Mouse (Mus musculus) forebrain, embryonic 10.5 days (tissue): ENCODE measurements around the gene Casc3. TPM values are rescaled to one million over a fixed set of nuclear protein-coding genes. Genes with fewer than 3 reads are reported as not detected.

Experiments used
- DNase-seq: peaks from one replicate; pipeline ENCODE4 v3.0.0-alpha.2; 2017; ENCODE audit warnings: low spot score; ENCODE audit errors: extremely low spot score
- H3K27ac ChIP-seq: fragments of 300-500 bp; sonication (generic); 2 replicates; pipeline ENCODE4 v1.5.1; 2016; ENCODE audit warnings: mild to moderate bottlenecking
- H3K27me3 ChIP-seq: fragments of 300-500 bp; sonication (generic); 2 replicates; pipeline ENCODE4 v1.6.1; 2016; ENCODE audit warnings: mild to moderate bottlenecking; ENCODE audit not compliant: poor library complexity, severe bottlenecking
- H3K36me3 ChIP-seq: fragments of 300-500 bp; sonication (generic); replicated peaks from 2 replicates; pipeline ENCODE4 v1.6.1; 2016; ENCODE audit warnings: mild to moderate bottlenecking, moderate library complexity
- H3K4me1 ChIP-seq: fragments of 300-500 bp; sonication (generic); 2 replicates; pipeline ENCODE4 v1.6.1; 2016
- H3K4me3 ChIP-seq: fragments of 300-500 bp; sonication (generic); 2 replicates; pipeline ENCODE4 v1.5.1; 2016; ENCODE audit warnings: mild to moderate bottlenecking, moderate library complexity
- H3K9me3 ChIP-seq: fragments of 300-500 bp; sonication (generic); 2 replicates; pipeline ENCODE4 v1.6.1; 2016; ENCODE audit warnings: mild to moderate bottlenecking, moderate library complexity
- WGBS: fragments of 180-500 bp; shearing (Covaris S2); methylation state at CpG from one replicate; pipeline ENCODE4 v1.1.7; 2016; 5-methylcytosine and 5-hydroxymethylcytosine counted together
- polyA plus RNA-seq: library from polyadenylated mRNA; unstranded; fragments of >200 nt; fragmentation: Nextera tagmentation; extraction: Ambion mirVana; gene quantifications from 2 replicates; pipeline ENCODE4 v1.2.1, GENCODE M21; 2016

Gene Casc3
- polyA plus RNA-seq, 1 experiment from 2014 or later = 45.7 TPM

- no peak for DNase-seq
- H3K4me3 ChIP-seq = peak overlapping the region; percentile 11; the same call in 1 of the 2 replicates
- peak overlapping the region; percentile 59 for H3K27ac ChIP-seq
- H3K9me3 ChIP-seq = no peaks in the 10 kb centered on the region
- H3K27me3 ChIP-seq = peaks cover 26% of the 10 kb centered on the region
- H3K4me1 ChIP-seq = peaks cover 31% of the 10 kb centered on the region
- H3K36me3 ChIP-seq = no peaks in the 10 kb centered on the region
- WGBS = 70% methylated on average over 26 of the region's 26 CpGs
Measured at GRCm38 (mm10) chr11:98850100-98851093, 45.7 kb downstream of the Casc3 start.

- Histone ChIP-seq H3K27me3 (peaks cover 24% of the 10 kb centered on the region), H3K27ac (no peak overlapping the region), H3K4me1 (peaks cover 30% of the 10 kb centered on the region), H3K36me3 (no peaks in the 10 kb centered on the region), H3K4me3 (no peak overlapping the region), H3K9me3 (no peaks in the 10 kb centered on the region)
- no peak for DNase-seq
- 94% methylated on average over 8 of the region's 8 CpGs for WGBS
Measured at GRCm38 (mm10) chr11:98854116-98854515, 49.4 kb downstream of the Casc3 start.

- no peaks in the 10 kb centered on the region for H3K36me3 ChIP-seq
- 94% methylated on average over 2 of the region's 2 CpGs for WGBS
- H3K4me3 ChIP-seq = no peak overlapping the region
- H3K27me3 ChIP-seq = peaks cover 18% of the 10 kb centered on the region
- peaks cover 24% of the 10 kb centered on the region for H3K4me1 ChIP-seq
- DNase-seq = no peak
- H3K27ac ChIP-seq = no peak overlapping the region
- H3K9me3 ChIP-seq = no peaks in the 10 kb centered on the region
Measured at GRCm38 (mm10) chr11:98854659-98855058, 50.0 kb downstream of the Casc3 start.

GRCm38 (mm10) chr11:98858759-98859731 is 54.3 kb downstream of the Casc3 start:
- H3K9me3 ChIP-seq = no peaks in the 10 kb centered on the region
- peaks cover 16% of the 10 kb centered on the region for H3K4me1 ChIP-seq
- peak overlapping the region; percentile 31; the same call in 1 of the 2 replicates for H3K27ac ChIP-seq
- WGBS = 38% methylated on average over 14 of the region's 14 CpGs
- no peaks in the 10 kb centered on the region for H3K36me3 ChIP-seq
- H3K27me3 ChIP-seq = peaks cover 4% of the 10 kb centered on the region; the same call in 1 of the 2 replicates
- DNase-seq = peak; percentile 88
- peak overlapping the region; percentile 18; the same call in 1 of the 2 replicates for H3K4me3 ChIP-seq

- DNase-seq = peak; percentile 93
- 7% methylated on average over 41 of the region's 41 CpGs for WGBS
- H3K36me3 ChIP-seq = peaks cover 24% of the 10 kb centered on the region
- H3K4me3 ChIP-seq = peak within 1 kb of the TSS; percentile 72
- no peaks in the 10 kb centered on the region for H3K9me3 ChIP-seq
- peak within 1 kb of the TSS; percentile 94 for H3K27ac ChIP-seq
- peaks cover 4% of the 10 kb centered on the region; the same call in 1 of the 2 replicates for H3K27me3 ChIP-seq
- peaks cover 24% of the 10 kb centered on the region for H3K4me1 ChIP-seq
Measured at GRCm38 (mm10) chr11:98863028-98863750, 58.5 kb downstream of the Casc3 start, which contains the start of gene Wipf2. TSS of gene Wipf2 (plus strand) at chr11:98863638.

GRCm38 (mm10) chr11:98863751-98864429 is 59.2 kb downstream of the Casc3 start:
- peaks cover 22% of the 10 kb centered on the region for H3K4me1 ChIP-seq
- peak overlapping the region; percentile 72 for H3K4me3 ChIP-seq
- DNase-seq = peak; percentile 82
- under 1% methylated on average over 36 of the region's 39 CpGs for WGBS
- H3K9me3 ChIP-seq = no peaks in the 10 kb centered on the region
- peaks cover 31% of the 10 kb centered on the region for H3K36me3 ChIP-seq
- peak overlapping the region; percentile 94 for H3K27ac ChIP-seq
- H3K27me3 ChIP-seq = peaks cover 4% of the 10 kb centered on the region; the same call in 1 of the 2 replicates

- 85% methylated on average over 12 of the region's 12 CpGs for WGBS
- H3K27ac ChIP-seq = no peak overlapping the region
Measured at GRCm38 (mm10) chr11:98867293-98867692, 62.6 kb downstream of the Casc3 start.

GRCm38 (mm10) chr11:98869906-98870305 is 65.2 kb downstream of the Casc3 start:
- H3K4me3 ChIP-seq = no peak overlapping the region

More at GRCm38 (mm10) chr11:98867293-98867692, 62.6 kb downstream of the Casc3 start:
- no peak overlapping the region for H3K4me3 ChIP-seq
- H3K36me3 ChIP-seq = peaks cover 65% of the 10 kb centered on the region
- H3K9me3 ChIP-seq = no peaks in the 10 kb centered on the region
- no peak for DNase-seq
- no peaks in the 10 kb centered on the region for H3K27me3 ChIP-seq
- peaks cover 34% of the 10 kb centered on the region for H3K4me1 ChIP-seq

GRCm38 (mm10) chr11:98870791-98871190 is 66.1 kb downstream of the Casc3 start:
- no peaks in the 10 kb centered on the region for H3K27me3 ChIP-seq
- no peak overlapping the region for H3K4me3 ChIP-seq
- H3K27ac ChIP-seq = no peak overlapping the region
- H3K9me3 ChIP-seq = no peaks in the 10 kb centered on the region
- peaks cover 13% of the 10 kb centered on the region; the same call in 1 of the 2 replicates for H3K4me1 ChIP-seq
- peaks cover 94% of the 10 kb centered on the region for H3K36me3 ChIP-seq
- DNase-seq = no peak
- 82% methylated on average over 5 of the region's 5 CpGs for WGBS

More at GRCm38 (mm10) chr11:98869906-98870305, 65.2 kb downstream of the Casc3 start:
- Histone ChIP-seq H3K9me3 (no peaks in the 10 kb centered on the region), H3K4me1 (peaks cover 13% of the 10 kb centered on the region; the same call in 1 of the 2 replicates), H3K36me3 (peaks cover 85% of the 10 kb centered on the region), H3K27ac (no peak overlapping the region), H3K27me3 (no peaks in the 10 kb centered on the region)
- no peak for DNase-seq
- 94% methylated on average over 8 of the region's 8 CpGs for WGBS

- 72% methylated on average over 4 of the region's 4 CpGs for WGBS
- Histone ChIP-seq H3K9me3 (no peaks in the 10 kb centered on the region), H3K4me3 (no peak overlapping the region), H3K4me1 (peaks cover 13% of the 10 kb centered on the region; the same call in 1 of the 2 replicates), H3K27me3 (no peaks in the 10 kb centered on the region), H3K36me3 (peaks cover 88% of the 10 kb centered on the region), H3K27ac (no peak overlapping the region)
- no peak for DNase-seq
Measured at GRCm38 (mm10) chr11:98871416-98871815, 66.7 kb downstream of the Casc3 start.

GRCm38 (mm10) chr11:98872040-98872439 is 67.3 kb downstream of the Casc3 start:
- no peak overlapping the region for H3K27ac ChIP-seq
- peaks cover 82% of the 10 kb centered on the region for H3K36me3 ChIP-seq
- peaks cover 16% of the 10 kb centered on the region; the same call in 1 of the 2 replicates for H3K4me1 ChIP-seq
- DNase-seq = no peak
- H3K4me3 ChIP-seq = no peak overlapping the region
- no peaks in the 10 kb centered on the region for H3K9me3 ChIP-seq
- H3K27me3 ChIP-seq = no peaks in the 10 kb centered on the region
- 80% methylated on average over 4 of the region's 4 CpGs for WGBS
